Mouse (Mus musculus): Measurements from ENCODE around the gene Gemin8. TPM values are rescaled to one million over a fixed set of nuclear protein-coding genes. Genes with fewer than 3 reads are reported as not detected.

Gene Gemin8
- 1 to 10 TPM in 1 of 2 experiments, under 1 TPM in 1; 0.87 to 1.3 TPM for total RNA-seq (2021)
- long read RNA-seq, experiment 1, partial matches to known transcripts: 0 of 2 reads
- long read RNA-seq, experiment 1, other reads (novel, unspliced or antisense): 0 of 2 reads
- long read RNA-seq, experiment 2, partial matches to known transcripts: 0 of 4 reads
- long read RNA-seq, experiment 2, other reads (novel, unspliced or antisense): 1 of 4 reads

- DNase-seq: peak; percentile 89
These were observed at the start of gene Gemin8 for GRCm38 (mm10) chrX:166169892-166170799. Gene Gemin8, plus strand, starts transcription at chrX:166170454.

- DNase-seq: no peak
These were observed 23.0 kb upstream of the Gemin8 start for GRCm38 (mm10) chrX:166147158-166147846.

GRCm38 (mm10) chrX:166162773-166163172 lies 7.5 kb upstream of the Gemin8 start:
- DNase-seq: no peak

GRCm38 (mm10) chrX:166167307-166167706 lies 2.9 kb upstream of the Gemin8 start:
- no peak for DNase-seq

- no peak for DNase-seq
These were observed 2.3 kb upstream of the Gemin8 start for GRCm38 (mm10) chrX:166167923-166168322.

- DNase-seq: no peak
These were observed 815 bp downstream of the Gemin8 start for GRCm38 (mm10) chrX:166170800-166171738.

GRCm38 (mm10) chrX:166172041-166172440 lies 1.8 kb downstream of the Gemin8 start:
- no peak for DNase-seq

- no peak for DNase-seq
These were observed 2.4 kb downstream of the Gemin8 start for GRCm38 (mm10) chrX:166172661-166173060.

GRCm38 (mm10) chrX:166173796-166174195 lies 3.5 kb downstream of the Gemin8 start:
- DNase-seq: no peak

- DNase-seq: no peak
These were observed 7.7 kb downstream of the Gemin8 start for GRCm38 (mm10) chrX:166177929-166178328.

GRCm38 (mm10) chrX:166183094-166183493 lies 12.8 kb downstream of the Gemin8 start:
- DNase-seq: no peak

- DNase-seq: no peak
These were observed 15.2 kb downstream of the Gemin8 start for GRCm38 (mm10) chrX:166185327-166185913.

GRCm38 (mm10) chrX:166187803-166188202 lies 17.5 kb downstream of the Gemin8 start:
- DNase-seq: no peak

GRCm38 (mm10) chrX:166196327-166196726 lies 26.1 kb downstream of the Gemin8 start:
- DNase-seq: no peak

- no peak for DNase-seq
These were observed 28.0 kb downstream of the Gemin8 start for GRCm38 (mm10) chrX:166198266-166198665.

- DNase-seq: no peak
These were observed 29.6 kb downstream of the Gemin8 start for GRCm38 (mm10) chrX:166199812-166200211.

- no peak for DNase-seq
These were observed 44.3 kb downstream of the Gemin8 start for GRCm38 (mm10) chrX:166214576-166214975.

- DNase-seq: no peak
These were observed 46.0 kb downstream of the Gemin8 start for GRCm38 (mm10) chrX:166216248-166216647.

GRCm38 (mm10) chrX:166216720-166217119 lies 46.5 kb downstream of the Gemin8 start:
- DNase-seq: no peak

GRCm38 (mm10) chrX:166219331-166219730 lies 49.1 kb downstream of the Gemin8 start:
- DNase-seq: no peak

GRCm38 (mm10) chrX:166226856-166227255 lies 56.6 kb downstream of the Gemin8 start:
- no peak for DNase-seq
